Mouse (Mus musculus) midbrain, embryonic 13.5 days (tissue): ENCODE data around the gene Il15ra. TPM values are rescaled to one million over a fixed set of nuclear protein-coding genes. Genes with fewer than 3 reads are reported as not detected.
A peak's percentile ranks its signal among the peaks of the same experiment; 100 is the strongest.

Source experiments
- ATAC-seq: fragments of 200-750 bp; cut with Nextera tagmentation; 2 replicates; pipeline ENCODE4 v1.8.0; 2017; ENCODE audit warnings: mild to moderate bottlenecking, moderate TSS enrichment, moderate library complexity
- H3K27ac ChIP-seq: fragments of 300-500 bp; sonication (generic); 2 replicates; pipeline ENCODE4 v1.5.1; 2015; ENCODE audit warnings: inconsistent platforms, mild to moderate bottlenecking, moderate library complexity
- H3K27me3 ChIP-seq: fragments of 300-500 bp; sonication (generic); 2 replicates; pipeline ENCODE4 v1.6.1; 2015; ENCODE audit warnings: mild to moderate bottlenecking, inconsistent platforms
- H3K36me3 ChIP-seq: fragments of 300-500 bp; sonication (generic); 2 replicates; pipeline ENCODE4 v1.6.1; 2015; ENCODE audit warnings: mild to moderate bottlenecking, inconsistent platforms
- H3K4me1 ChIP-seq: fragments of 300-500 bp; sonication (generic); replicated peaks from 2 replicates; pipeline ENCODE4 v1.6.1; 2015; ENCODE audit warnings: inconsistent platforms
- H3K4me2 ChIP-seq: fragments of 300-500 bp; sonication (generic); replicated peaks from 2 replicates; pipeline ENCODE4 v1.6.1; 2015; ENCODE audit warnings: moderate library complexity, mild to moderate bottlenecking, inconsistent platforms
- H3K4me3 ChIP-seq: fragments of 300-500 bp; sonication (generic); replicated peaks from 2 replicates; pipeline ENCODE4 v1.5.1; 2015; ENCODE audit warnings: mild to moderate bottlenecking, inconsistent platforms
- H3K9ac ChIP-seq: fragments of 300-500 bp; sonication (generic); replicated peaks from 2 replicates; pipeline ENCODE4 v1.6.1; 2015; ENCODE audit warnings: mild to moderate bottlenecking, inconsistent platforms
- H3K9me3 ChIP-seq: fragments of 300-500 bp; sonication (generic); 2 replicates; pipeline ENCODE4 v1.6.1; 2016; ENCODE audit warnings: mild to moderate bottlenecking, inconsistent platforms
- WGBS: fragments of 180-500 bp; shearing (Covaris S2); methylation state at CpG from one replicate; pipeline ENCODE4 v1.1.7; 2015; 5-methylcytosine and 5-hydroxymethylcytosine counted together
- polyA plus RNA-seq: library from polyadenylated mRNA; unstranded; fragments of >200 nt; fragmentation: Nextera tagmentation; extraction: Ambion mirVana; gene quantifications from 2 replicates; pipeline ENCODE4 v1.2.1, GENCODE M21; 2015

Gene Il15ra
- polyA plus RNA-seq, 1 experiment from 2014 or later = 1.3 TPM

- Histone ChIP-seq H3K36me3 (peaks cover 70% of the 10 kb centered on the region), H3K9me3 (no peaks in the 10 kb centered on the region), H3K27me3 (no peaks in the 10 kb centered on the region), H3K4me2 (no peak overlapping the region), H3K27ac (no peak overlapping the region), H3K9ac (no peak overlapping the region), H3K4me1 (no peaks in the 10 kb centered on the region), H3K4me3 (no peak overlapping the region)
- WGBS = 77% methylated on average over 5 of the region's 5 CpGs
- ATAC-seq = no peak
Observed at GRCm38 (mm10) chr2:11766485-11767160, 61.5 kb downstream of the Il15ra start.

GRCm38 (mm10) chr2:11767161-11767545 lies 62.1 kb downstream of the Il15ra start:
- H3K27ac ChIP-seq = no peak overlapping the region
- H3K9ac ChIP-seq = no peak overlapping the region
- 81% methylated on average over 10 of the region's 10 CpGs for WGBS
- H3K36me3 ChIP-seq = peaks cover 65% of the 10 kb centered on the region
- no peaks in the 10 kb centered on the region for H3K9me3 ChIP-seq
- no peak for ATAC-seq
- no peaks in the 10 kb centered on the region for H3K4me1 ChIP-seq
- H3K4me2 ChIP-seq = no peak overlapping the region
- H3K27me3 ChIP-seq = no peaks in the 10 kb centered on the region
- no peak overlapping the region for H3K4me3 ChIP-seq

- Histone ChIP-seq H3K4me2 (no peak overlapping the region), H3K9me3 (no peaks in the 10 kb centered on the region), H3K4me1 (peaks cover 30% of the 10 kb centered on the region), H3K36me3 (peaks cover 21% of the 10 kb centered on the region), H3K27me3 (no peaks in the 10 kb centered on the region), H3K27ac (no peak overlapping the region), H3K9ac (no peak overlapping the region), H3K4me3 (no peak overlapping the region)
- WGBS = 88% methylated on average over 4 of the region's 4 CpGs
- no peak for ATAC-seq
Observed at GRCm38 (mm10) chr2:11771701-11772100, 66.6 kb downstream of the Il15ra start.

GRCm38 (mm10) chr2:11772401-11772800 lies 67.3 kb downstream of the Il15ra start:
- no peak overlapping the region for H3K27ac ChIP-seq
- no peak overlapping the region for H3K4me3 ChIP-seq
- no peaks in the 10 kb centered on the region for H3K27me3 ChIP-seq
- no peak for ATAC-seq
- H3K4me1 ChIP-seq = peaks cover 32% of the 10 kb centered on the region
- 84% methylated on average over 4 of the region's 4 CpGs for WGBS
- H3K9ac ChIP-seq = no peak overlapping the region
- no peaks in the 10 kb centered on the region for H3K9me3 ChIP-seq
- peaks cover 14% of the 10 kb centered on the region for H3K36me3 ChIP-seq
- no peak overlapping the region for H3K4me2 ChIP-seq

GRCm38 (mm10) chr2:11774426-11774825 lies 69.3 kb downstream of the Il15ra start:
- Histone ChIP-seq H3K36me3 (peaks cover 4% of the 10 kb centered on the region), H3K9ac (no peak overlapping the region), H3K4me1 (peaks cover 38% of the 10 kb centered on the region), H3K9me3 (no peaks in the 10 kb centered on the region), H3K27me3 (no peaks in the 10 kb centered on the region), H3K27ac (no peak overlapping the region), H3K4me2 (no peak overlapping the region), H3K4me3 (no peak overlapping the region)
- ATAC-seq = no peak
- 90% methylated on average over 10 of the region's 10 CpGs for WGBS

- Histone ChIP-seq H3K36me3 (0 out of 2 replicates have a peak, but pooled peaks cover 5% of the 10 kb centered on the region), H3K9ac (0 out of 2 replicates have a peak overlapping the region, but pooled peaks have one; percentile 23), H3K27ac (no peak overlapping the region), H3K4me3 (no peak overlapping the region), H3K27me3 (no peaks in the 10 kb centered on the region), H3K9me3 (no peaks in the 10 kb centered on the region), H3K4me1 (peaks cover 45% of the 10 kb centered on the region), H3K4me2 (no peak overlapping the region)
- WGBS = 70% methylated on average over 5 of the region's 5 CpGs
- ATAC-seq = no peak
Observed at GRCm38 (mm10) chr2:11775121-11775520, 70.0 kb downstream of the Il15ra start.

- ATAC-seq = no peak
- peak overlapping the region; percentile 82 for H3K9ac ChIP-seq
- WGBS = 52% methylated on average over 8 of the region's 8 CpGs
- H3K4me1 ChIP-seq = peaks cover 51% of the 10 kb centered on the region
- no peaks in the 10 kb centered on the region for H3K27me3 ChIP-seq
- H3K27ac ChIP-seq = peak overlapping the region; percentile 91; the same call in 1 of the 2 replicates
- H3K36me3 ChIP-seq = peaks cover 18% of the 10 kb centered on the region
- H3K4me3 ChIP-seq = peak overlapping the region; percentile 71
- no peaks in the 10 kb centered on the region for H3K9me3 ChIP-seq
- peak overlapping the region; percentile 81 for H3K4me2 ChIP-seq
Observed at GRCm38 (mm10) chr2:11776415-11776814, 71.3 kb downstream of the Il15ra start.

GRCm38 (mm10) chr2:11777091-11778068 lies 72.3 kb downstream of the Il15ra start, which contains the start of the genes Fbh1 and Ankrd16:
Fbh1 (minus strand) TSS chr2:11777582.
Ankrd16 (plus strand) TSS chr2:11777876.
- H3K4me3 ChIP-seq = peak within 1 kb of the TSS; percentile 71
- WGBS = under 1% methylated on average over 73 of the region's 73 CpGs
- no peaks in the 10 kb centered on the region for H3K27me3 ChIP-seq
- H3K36me3 ChIP-seq = peaks cover 28% of the 10 kb centered on the region
- H3K4me1 ChIP-seq = peaks cover 51% of the 10 kb centered on the region
- peak within 1 kb of the TSS; percentile 85 for H3K4me2 ChIP-seq
- ATAC-seq = peak; percentile 96
- H3K9me3 ChIP-seq = no peaks in the 10 kb centered on the region
- peak within 1 kb of the TSS; percentile 96 for H3K27ac ChIP-seq
- peak within 1 kb of the TSS; percentile 86 for H3K9ac ChIP-seq

- under 1% methylated on average over 43 of the region's 43 CpGs for WGBS
- Histone ChIP-seq H3K27ac (peak overlapping the region; percentile 96), H3K4me1 (peaks cover 51% of the 10 kb centered on the region), H3K4me2 (peak overlapping the region; percentile 85), H3K9me3 (no peaks in the 10 kb centered on the region), H3K4me3 (peak overlapping the region; percentile 71), H3K27me3 (no peaks in the 10 kb centered on the region), H3K36me3 (peaks cover 36% of the 10 kb centered on the region), H3K9ac (peak overlapping the region; percentile 86)
- peak; percentile 86 for ATAC-seq
Observed at GRCm38 (mm10) chr2:11778087-11778823, 73.2 kb downstream of the Il15ra start.
